Mouse (Mus musculus) hindbrain, embryonic 10.5 days (tissue): ENCODE data around the gene Apbb2. TPM values are rescaled to one million over a fixed set of nuclear protein-coding genes. Genes with fewer than 3 reads are reported as not detected.

ENCODE experiments used
- DNase-seq: peaks from one replicate; pipeline ENCODE4 v3.0.0-alpha.2; 2017; ENCODE audit warnings: low spot score
- H3K27ac ChIP-seq: fragments of 300-500 bp; sonication (generic); 2 replicates; pipeline ENCODE4 v1.5.1; 2016; ENCODE audit warnings: mild to moderate bottlenecking, moderate library complexity
- H3K27me3 ChIP-seq: fragments of 300-500 bp; sonication (generic); 2 replicates; pipeline ENCODE4 v1.6.1; 2016; ENCODE audit warnings: mild to moderate bottlenecking; ENCODE audit not compliant: poor library complexity, insufficient read depth, severe bottlenecking
- H3K36me3 ChIP-seq: fragments of 300-500 bp; sonication (generic); 2 replicates; pipeline ENCODE4 v1.6.1; 2016; ENCODE audit warnings: mild to moderate bottlenecking, moderate library complexity
- H3K4me1 ChIP-seq: fragments of 300-500 bp; sonication (generic); replicated peaks from 2 replicates; pipeline ENCODE4 v1.6.1; 2016; ENCODE audit warnings: mild to moderate bottlenecking
- H3K4me3 ChIP-seq: fragments of 300-500 bp; sonication (generic); 2 replicates; pipeline ENCODE4 v1.5.1; 2016; ENCODE audit warnings: mild to moderate bottlenecking, moderate library complexity
- H3K9me3 ChIP-seq: fragments of 300-500 bp; sonication (generic); 2 replicates; pipeline ENCODE4 v1.6.1; 2016; ENCODE audit warnings: mild to moderate bottlenecking, moderate library complexity
- whole genome bisulfite sequencing: fragments of 180-500 bp; shearing (Covaris S2); methylation state at CpG from one replicate; pipeline ENCODE4 v1.1.7; 2016; 5-methylcytosine and 5-hydroxymethylcytosine counted together
- polyA plus RNA-seq: library from polyadenylated mRNA; unstranded; fragments of >200 nt; fragmentation: Nextera tagmentation; extraction: Ambion mirVana; gene quantifications from 2 replicates; pipeline ENCODE4 v1.2.1, GENCODE M21; 2016

The Apbb2 gene
- polyA plus RNA-seq, 1 experiment from 2014 or later: 44.4 TPM

GRCm38 (mm10) chr5:66412821-66413220 lies 205.8 kb downstream of the Apbb2 start:
- Histone ChIP-seq H3K4me3 (no peak overlapping the region), H3K27me3 (no peaks in the 10 kb centered on the region), H3K9me3 (no peaks in the 10 kb centered on the region), H3K4me1 (peaks cover 26% of the 10 kb centered on the region), H3K27ac (no peak overlapping the region), H3K36me3 (no peaks in the 10 kb centered on the region)
- no peak for DNase-seq
- 91% methylated on average over 3 of the region's 3 CpGs for WGBS

- H3K9me3 ChIP-seq: no peaks in the 10 kb centered on the region
- H3K4me3 ChIP-seq: no peak overlapping the region
- DNase-seq: no peak
- H3K27me3 ChIP-seq: no peaks in the 10 kb centered on the region
- H3K27ac ChIP-seq: no peak overlapping the region
- no peaks in the 10 kb centered on the region for H3K36me3 ChIP-seq
- H3K4me1 ChIP-seq: peaks cover 9% of the 10 kb centered on the region; the same call in 1 of the 2 replicates
- 73% methylated on average over 5 of the region's 5 CpGs for WGBS
Measured at GRCm38 (mm10) chr5:66408546-66408945, 210.0 kb downstream of the Apbb2 start.

GRCm38 (mm10) chr5:66407948-66408347 lies 210.6 kb downstream of the Apbb2 start:
- no peaks in the 10 kb centered on the region for H3K9me3 ChIP-seq
- peaks cover 9% of the 10 kb centered on the region; the same call in 1 of the 2 replicates for H3K4me1 ChIP-seq
- no peak overlapping the region for H3K4me3 ChIP-seq
- H3K27me3 ChIP-seq: no peaks in the 10 kb centered on the region
- 59% methylated on average over 3 of the region's 5 CpGs for WGBS
- peak; percentile 20 for DNase-seq
- no peaks in the 10 kb centered on the region for H3K36me3 ChIP-seq
- H3K27ac ChIP-seq: no peak overlapping the region

- Histone ChIP-seq H3K4me1 (peaks cover 9% of the 10 kb centered on the region; the same call in 1 of the 2 replicates), H3K27ac (no peak overlapping the region), H3K36me3 (no peaks in the 10 kb centered on the region), H3K4me3 (no peak overlapping the region), H3K27me3 (no peaks in the 10 kb centered on the region), H3K9me3 (no peaks in the 10 kb centered on the region)
- WGBS: 94% methylated on average over 7 of the region's 7 CpGs
- DNase-seq: no peak
Measured at GRCm38 (mm10) chr5:66406431-66406830, 212.2 kb downstream of the Apbb2 start.

- H3K36me3 ChIP-seq: no peaks in the 10 kb centered on the region
- WGBS: 79% methylated on average over 12 of the region's 12 CpGs
Measured at GRCm38 (mm10) chr5:66405731-66406399, 212.7 kb downstream of the Apbb2 start.

GRCm38 (mm10) chr5:66405305-66405704 lies 213.3 kb downstream of the Apbb2 start:
- Histone ChIP-seq H3K4me3 (no peak overlapping the region), H3K9me3 (no peaks in the 10 kb centered on the region), H3K27me3 (no peaks in the 10 kb centered on the region), H3K27ac (no peak overlapping the region), H3K4me1 (peaks cover 13% of the 10 kb centered on the region; the same call in 1 of the 2 replicates), H3K36me3 (no peaks in the 10 kb centered on the region)
- DNase-seq: no peak
- WGBS: 91% methylated on average over 6 of the region's 6 CpGs

More at GRCm38 (mm10) chr5:66405731-66406399, 212.7 kb downstream of the Apbb2 start:
- DNase-seq: no peak
- peaks cover 9% of the 10 kb centered on the region; the same call in 1 of the 2 replicates for H3K4me1 ChIP-seq
- H3K27ac ChIP-seq: no peak overlapping the region
- no peaks in the 10 kb centered on the region for H3K9me3 ChIP-seq
- H3K27me3 ChIP-seq: no peaks in the 10 kb centered on the region
- H3K4me3 ChIP-seq: no peak overlapping the region

- no peaks in the 10 kb centered on the region; the same call in 1 of the 2 replicates for H3K36me3 ChIP-seq
- H3K9me3 ChIP-seq: no peaks in the 10 kb centered on the region
- H3K4me3 ChIP-seq: no peak overlapping the region
- H3K4me1 ChIP-seq: 0 out of 2 replicates have a peak, but pooled peaks cover 4% of the 10 kb centered on the region
- DNase-seq: no peak
- no peaks in the 10 kb centered on the region for H3K27me3 ChIP-seq
- H3K27ac ChIP-seq: no peak overlapping the region
- 86% methylated on average over 4 of the region's 4 CpGs for WGBS
Measured at GRCm38 (mm10) chr5:66400563-66400962, 218.0 kb downstream of the Apbb2 start.

GRCm38 (mm10) chr5:66399264-66399620 lies 219.3 kb downstream of the Apbb2 start:
- DNase-seq: no peak

GRCm38 (mm10) chr5:66398530-66399263 lies 219.9 kb downstream of the Apbb2 start:
- no peak for DNase-seq
- Histone ChIP-seq H3K4me3 (no peak overlapping the region), H3K9me3 (no peaks in the 10 kb centered on the region), H3K4me1 (0 out of 2 replicates have a peak, but pooled peaks cover 4% of the 10 kb centered on the region), H3K27me3 (no peaks in the 10 kb centered on the region), H3K27ac (no peak overlapping the region; the same call in 1 of the 2 replicates), H3K36me3 (no peaks in the 10 kb centered on the region; the same call in 1 of the 2 replicates)
- 96% methylated on average over 5 of the region's 5 CpGs for WGBS

More at GRCm38 (mm10) chr5:66399264-66399620, 219.3 kb downstream of the Apbb2 start:
- Histone ChIP-seq H3K9me3 (no peaks in the 10 kb centered on the region), H3K27ac (no peak overlapping the region), H3K4me3 (no peak overlapping the region), H3K36me3 (no peaks in the 10 kb centered on the region; the same call in 1 of the 2 replicates), H3K4me1 (0 out of 2 replicates have a peak, but pooled peaks cover 4% of the 10 kb centered on the region), H3K27me3 (no peaks in the 10 kb centered on the region)
- 83% methylated on average over 2 of the region's 2 CpGs for WGBS

- H3K9me3 ChIP-seq: no peaks in the 10 kb centered on the region
- WGBS: 88% methylated on average over 10 of the region's 10 CpGs
- DNase-seq: no peak
Measured at GRCm38 (mm10) chr5:66393767-66394446, 224.7 kb downstream of the Apbb2 start.

GRCm38 (mm10) chr5:66392861-66393529 lies 225.6 kb downstream of the Apbb2 start:
- Histone ChIP-seq H3K27me3 (no peaks in the 10 kb centered on the region), H3K9me3 (no peaks in the 10 kb centered on the region), H3K4me3 (no peak overlapping the region), H3K36me3 (no peaks in the 10 kb centered on the region), H3K27ac (peak overlapping the region; percentile 23; the same call in 1 of the 2 replicates), H3K4me1 (peaks cover 9% of the 10 kb centered on the region; the same call in 1 of the 2 replicates)
- DNase-seq: peak; percentile 26
- 57% methylated on average over 18 of the region's 18 CpGs for WGBS

More at GRCm38 (mm10) chr5:66393767-66394446, 224.7 kb downstream of the Apbb2 start:
- Histone ChIP-seq H3K27ac (no peak overlapping the region; the same call in 1 of the 2 replicates), H3K36me3 (no peaks in the 10 kb centered on the region; the same call in 1 of the 2 replicates), H3K4me3 (no peak overlapping the region), H3K4me1 (peaks cover 9% of the 10 kb centered on the region; the same call in 1 of the 2 replicates), H3K27me3 (no peaks in the 10 kb centered on the region)

- Histone ChIP-seq H3K27me3 (no peaks in the 10 kb centered on the region), H3K4me1 (peaks cover 9% of the 10 kb centered on the region; the same call in 1 of the 2 replicates), H3K27ac (no peak overlapping the region), H3K4me3 (no peak overlapping the region), H3K36me3 (no peaks in the 10 kb centered on the region), H3K9me3 (no peaks in the 10 kb centered on the region)
- 82% methylated on average over 11 of the region's 11 CpGs for WGBS
- DNase-seq: no peak
Measured at GRCm38 (mm10) chr5:66391771-66392170, 226.8 kb downstream of the Apbb2 start.
